Mouse (Mus musculus): ENCODE results near the gene Zfp119b. TPM values are rescaled to one million over a fixed set of nuclear protein-coding genes. Genes with fewer than 3 reads are reported as not detected.

Zfp119b gene
- total RNA-seq (2022): 1 to 10 TPM; 2.9 to 7.1 (median 4.9) TPM

DNA sequence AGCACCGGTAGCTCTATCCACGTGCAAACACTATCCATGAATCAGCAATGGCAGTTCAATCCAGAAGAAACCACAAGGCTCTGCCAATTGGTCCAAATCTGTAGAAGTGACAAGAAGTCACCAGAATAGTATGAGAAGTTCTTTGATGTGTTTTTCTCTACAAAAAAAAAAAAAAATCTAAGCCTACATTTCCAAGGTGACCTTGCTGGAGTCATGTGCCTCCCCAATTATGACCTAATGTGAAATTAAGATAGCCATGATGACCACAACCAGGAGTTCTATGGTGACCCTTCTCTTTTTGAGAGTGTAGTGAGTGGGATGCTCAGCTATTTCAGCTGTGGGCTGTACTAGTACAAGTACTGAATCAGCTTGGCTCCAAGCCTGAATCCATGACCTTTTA lies at the start of gene Zfp119b:
Zfp119b (minus strand) TSS at position 101 of the 400 bp plus-strand sequence.
- no peak for DNase-seq

DNA sequence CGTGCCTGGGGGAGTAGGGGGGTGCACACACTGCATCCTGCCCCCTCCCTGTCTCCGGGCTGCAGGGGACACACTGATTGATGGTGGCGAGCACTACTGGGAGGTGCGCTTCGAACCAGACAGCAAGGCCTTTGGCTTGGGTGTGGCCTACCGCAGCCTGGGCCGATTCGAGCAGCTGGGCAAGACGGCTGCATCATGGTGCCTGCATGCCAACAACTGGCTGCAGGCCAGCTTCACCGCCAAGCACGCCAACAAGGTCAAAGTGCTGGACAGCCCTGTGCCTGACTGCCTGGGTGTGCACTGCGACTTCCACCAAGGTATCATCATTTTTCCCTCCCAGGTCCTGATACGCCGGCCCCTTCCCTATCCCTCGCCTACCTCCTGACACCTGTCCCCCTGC lies 46.7 kb upstream of the Zfp119b start:
- peak; percentile 71 for DNase-seq

DNA sequence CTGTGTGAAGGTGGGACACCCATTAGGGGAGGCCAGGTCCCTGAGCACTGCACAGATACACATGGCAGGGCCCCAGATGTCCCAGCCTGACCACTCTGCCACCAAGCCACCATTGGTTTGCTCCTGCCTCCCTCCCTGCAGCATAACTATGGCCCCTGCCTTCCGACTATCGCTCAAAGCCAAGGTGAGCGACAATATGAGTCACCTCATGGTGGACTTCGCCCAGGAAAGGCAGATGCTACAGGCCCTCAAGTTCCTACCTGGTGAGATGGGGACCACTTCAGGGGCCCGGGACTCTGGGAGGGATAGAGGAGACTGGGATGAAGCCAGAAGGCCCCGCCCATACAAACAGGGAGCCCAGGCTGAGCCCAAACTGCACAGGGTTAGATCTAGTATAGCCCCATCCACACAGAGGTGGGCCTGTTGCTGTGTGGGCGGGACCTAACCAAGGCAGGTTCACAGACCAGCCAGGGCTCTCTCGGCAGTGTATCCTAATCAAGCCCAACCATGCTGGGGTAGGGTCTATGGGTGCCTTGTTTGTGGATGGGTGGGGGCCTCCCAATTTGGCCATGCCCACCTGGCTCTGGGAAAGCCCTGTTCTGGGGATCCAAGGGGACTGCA lies 41.1 kb upstream of the Zfp119b start:
- DNase-seq: no peak

DNA sequence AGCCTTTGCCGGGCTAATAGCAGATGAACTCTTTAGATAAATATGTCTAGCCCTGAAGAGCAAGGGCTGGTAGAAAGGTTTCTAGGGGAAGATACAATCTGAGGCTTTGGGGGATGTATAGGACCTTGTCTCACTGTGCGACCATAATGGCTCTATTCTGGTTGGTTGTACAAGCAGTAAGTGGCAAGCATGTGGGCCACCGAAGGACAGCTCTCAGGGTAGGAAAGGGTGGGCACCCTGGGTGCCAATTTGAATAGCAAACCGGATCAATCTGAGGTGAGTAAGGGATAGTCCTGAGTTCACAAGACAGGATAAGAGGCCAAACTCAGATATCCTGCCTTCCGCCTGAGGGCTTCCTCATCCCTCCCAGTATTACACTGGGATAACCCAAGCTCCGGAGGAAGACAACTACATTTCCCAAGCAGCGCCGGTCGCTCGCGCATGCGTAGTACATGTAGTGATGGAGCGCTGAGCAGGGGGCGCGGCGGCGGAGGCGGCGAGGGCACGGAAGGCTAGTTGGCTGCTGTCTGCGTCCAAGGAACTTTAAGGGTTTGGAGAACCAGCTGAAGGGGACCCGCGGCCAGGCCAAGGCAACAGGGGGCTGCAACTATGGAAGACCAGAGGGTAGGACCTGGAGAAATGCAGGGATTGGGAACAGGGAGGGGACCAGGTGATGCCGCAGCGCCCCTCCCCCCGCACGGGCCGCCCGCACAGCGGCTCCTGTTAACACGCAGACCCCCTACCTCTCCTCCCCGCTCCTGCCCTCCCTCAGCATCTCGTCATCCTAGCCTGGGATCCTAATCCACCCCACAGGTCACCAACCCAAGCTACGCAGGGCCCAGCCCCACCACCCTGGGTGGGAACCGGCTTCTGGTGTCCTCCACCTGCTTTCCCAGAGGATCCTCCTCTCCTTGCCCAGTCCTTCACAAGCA lies 37.0 kb upstream of the Zfp119b start, which contains the start of gene Fsd1:
Fsd1 (plus strand) TSS at position 480 of the 932 bp plus-strand sequence.
- DNase-seq: no peak

DNA sequence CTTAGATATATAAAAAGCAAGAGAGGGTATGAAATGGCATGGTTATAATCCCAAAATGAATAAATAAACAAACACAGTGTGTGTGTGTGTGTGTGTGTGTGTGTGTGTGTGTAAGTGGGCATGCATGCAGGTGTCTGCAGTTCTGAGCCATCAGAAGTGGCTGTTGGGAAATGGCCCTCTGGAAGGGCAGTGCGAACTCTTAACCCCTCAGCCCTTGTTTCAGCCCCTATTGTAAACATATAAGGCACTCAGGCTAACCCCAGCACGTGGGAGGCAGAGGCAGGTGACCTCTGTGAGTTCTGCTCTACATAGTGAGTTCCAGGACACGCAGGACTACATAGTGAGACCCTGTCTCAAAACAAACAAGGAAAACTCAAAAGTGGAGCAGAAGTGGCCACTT lies 28.0 kb upstream of the Zfp119b start:
- DNase-seq: no peak

DNA sequence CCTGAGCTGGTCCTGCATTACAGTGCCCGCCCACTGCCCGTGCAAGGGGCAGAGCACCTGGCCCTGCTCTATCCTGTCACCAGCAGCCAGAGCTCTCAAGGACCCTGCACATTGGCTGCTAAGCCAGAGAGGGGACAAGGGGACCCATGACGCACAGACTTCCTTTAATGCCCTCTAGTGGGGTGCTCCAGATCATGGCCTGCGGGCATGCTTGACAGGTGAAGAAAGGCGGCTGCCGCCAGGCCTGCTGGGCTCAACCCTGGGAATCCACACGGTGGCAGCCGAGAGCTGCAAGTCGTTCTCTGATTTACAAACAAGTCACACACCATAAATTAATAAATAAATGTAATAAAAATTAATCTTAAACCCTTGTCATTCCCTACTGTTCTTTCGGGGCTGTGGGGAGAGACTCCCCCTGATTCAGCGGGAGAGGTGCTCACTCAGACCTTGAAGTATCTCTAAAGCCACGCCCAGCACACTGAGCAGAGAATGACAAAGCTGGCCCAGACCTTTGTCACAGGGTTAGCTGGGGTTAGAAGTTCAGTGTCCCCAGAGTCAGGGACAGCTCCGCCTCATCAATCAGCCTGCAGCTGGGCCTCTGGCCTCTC lies 27.1 kb upstream of the Zfp119b start:
- peak; percentile 66 for DNase-seq

DNA sequence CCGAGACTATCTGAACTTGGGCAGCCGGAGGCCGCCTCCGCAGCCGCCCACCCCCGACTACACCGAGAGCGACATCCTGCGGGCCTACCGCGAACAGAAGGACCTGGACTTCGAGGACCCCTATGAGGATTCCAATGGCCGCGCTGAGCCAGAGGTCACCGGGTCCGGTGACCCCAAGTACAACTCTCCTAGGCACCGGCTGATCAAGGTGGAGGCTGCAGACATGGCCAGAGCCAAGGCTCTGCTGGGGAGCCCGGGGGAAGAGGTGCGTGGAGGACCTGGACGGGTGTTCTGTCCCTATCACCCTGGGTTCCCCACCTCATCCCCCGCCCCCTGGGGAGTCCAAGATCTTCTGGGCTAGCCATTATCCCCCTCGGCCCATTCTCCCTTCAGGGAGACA lies 22.2 kb upstream of the Zfp119b start:
- no peak for DNase-seq

DNA sequence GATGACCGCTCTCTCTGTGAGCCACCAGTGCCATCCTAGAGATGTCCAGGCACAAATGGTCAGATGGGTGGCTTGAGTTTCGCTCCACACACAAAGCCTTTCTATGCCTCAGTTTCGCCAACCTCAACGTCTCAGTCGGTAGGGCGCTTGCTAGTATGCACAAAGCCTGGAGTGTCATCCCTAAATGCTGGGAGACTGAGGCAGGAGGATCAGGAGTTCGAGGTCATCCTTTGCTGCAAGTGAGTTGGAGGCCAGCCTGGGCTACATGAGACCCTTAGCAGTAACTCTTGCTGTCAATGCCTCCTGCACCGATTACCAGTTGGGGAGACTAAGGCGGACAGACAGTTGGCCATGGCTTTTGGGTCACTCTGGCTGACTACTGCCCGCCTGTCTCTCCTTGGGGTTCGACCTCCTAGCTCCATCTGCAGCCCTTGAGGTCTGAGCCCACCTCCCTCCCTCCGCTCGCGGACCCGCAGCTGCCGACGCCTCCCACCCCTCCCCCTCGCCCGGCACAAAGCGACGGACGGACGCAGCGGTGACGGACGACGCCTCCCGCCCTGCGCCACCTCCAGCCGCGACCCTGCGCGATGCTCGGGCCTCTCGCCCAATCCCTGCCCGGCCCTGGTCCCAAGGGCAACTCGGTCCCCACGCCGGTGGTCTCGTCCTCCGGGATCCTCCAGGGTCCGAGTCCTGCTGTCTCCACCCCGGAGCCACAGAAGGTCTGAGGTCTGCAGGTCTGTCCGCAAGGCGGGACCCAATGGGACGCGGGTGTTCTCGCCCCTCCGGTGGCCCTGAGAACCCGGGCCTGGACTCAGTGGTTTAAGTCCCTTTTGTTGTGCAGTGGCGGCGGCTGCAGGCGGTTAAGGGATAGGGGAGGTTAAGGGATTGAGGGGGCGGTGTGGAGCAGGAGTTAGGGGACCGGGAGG lies 20.9 kb upstream of the Zfp119b start, which contains the start of gene Shd:
Shd (plus strand) TSS at position 502 of the 926 bp plus-strand sequence.
- DNase-seq: no peak

DNA sequence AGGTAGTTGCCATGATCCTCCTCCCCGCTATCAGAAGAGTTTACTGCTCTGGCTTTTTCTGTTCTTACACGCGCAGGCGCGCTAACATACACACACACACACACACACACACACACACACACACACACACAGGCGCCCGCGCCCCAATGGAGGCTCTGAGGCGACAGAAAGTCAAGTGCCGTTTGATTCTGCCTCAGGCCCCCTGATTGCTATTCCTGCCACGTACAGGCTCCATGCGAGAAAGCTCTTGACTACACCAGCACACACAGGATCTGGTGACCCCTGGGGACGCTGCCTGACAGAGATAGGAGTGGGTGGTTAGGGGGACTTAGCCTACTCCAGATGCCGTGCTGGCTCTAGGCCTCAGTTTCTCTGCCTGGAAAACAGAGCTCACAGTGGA lies 20.3 kb upstream of the Zfp119b start:
- DNase-seq: no peak

DNA sequence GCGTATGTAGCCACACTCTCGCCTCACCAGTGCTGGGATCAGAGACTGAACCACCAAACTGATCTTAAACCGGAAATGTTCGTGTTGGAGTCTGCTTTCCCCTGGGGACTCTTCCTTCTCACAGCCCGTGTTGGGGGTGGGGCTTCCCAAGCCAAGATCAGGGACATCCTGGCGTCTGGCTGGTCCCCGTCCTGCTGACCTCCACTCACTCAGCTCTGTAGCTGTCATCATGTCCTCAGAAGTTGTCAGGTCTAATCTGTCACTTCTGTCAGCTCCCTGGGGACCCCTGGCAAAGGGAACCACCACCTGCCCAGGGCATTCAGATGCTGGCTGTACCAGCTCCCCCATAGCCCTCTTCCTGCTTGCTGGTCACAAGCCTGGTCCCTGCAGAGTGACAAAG lies 18.9 kb upstream of the Zfp119b start:
- no peak for DNase-seq

DNA sequence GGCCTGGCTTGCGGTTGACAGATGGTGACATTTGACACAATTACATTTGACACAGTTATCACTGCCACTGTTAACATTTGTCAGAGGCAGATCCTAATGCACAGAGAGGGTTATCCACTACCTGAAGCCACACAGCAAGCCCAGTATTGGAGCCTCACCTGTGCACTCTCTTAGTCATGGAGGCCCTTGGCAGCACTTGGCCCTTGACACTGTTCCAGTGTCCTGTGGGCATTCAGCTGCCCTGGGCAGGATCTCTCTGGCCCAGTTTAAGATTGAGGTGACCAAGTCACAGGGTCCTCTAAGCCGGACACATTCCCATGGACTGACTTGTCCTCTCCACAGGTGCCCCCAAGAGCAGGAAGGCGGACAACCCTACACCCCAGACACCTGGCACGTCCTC lies 17.9 kb upstream of the Zfp119b start:
- DNase-seq: no peak

DNA sequence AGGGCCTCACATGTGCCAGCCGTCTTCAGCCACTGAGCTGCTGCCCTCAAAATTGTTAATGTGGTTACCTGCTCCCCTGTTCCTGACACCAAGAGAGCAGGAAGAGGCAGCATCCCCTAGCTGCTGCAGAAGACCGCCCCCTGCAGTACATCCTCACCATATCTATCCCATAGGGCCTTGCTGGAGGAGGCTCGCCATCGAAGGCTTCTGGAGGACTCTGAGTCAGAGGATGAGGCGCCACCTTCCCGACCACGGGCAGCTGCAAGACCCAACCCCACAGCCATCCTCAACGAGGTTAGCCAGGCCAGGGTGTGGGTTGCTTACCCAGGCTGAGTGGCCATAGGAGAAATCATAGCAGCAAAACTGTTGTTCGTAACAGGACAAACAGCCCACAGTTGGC lies 15.7 kb upstream of the Zfp119b start:
- DNase-seq: no peak

DNA sequence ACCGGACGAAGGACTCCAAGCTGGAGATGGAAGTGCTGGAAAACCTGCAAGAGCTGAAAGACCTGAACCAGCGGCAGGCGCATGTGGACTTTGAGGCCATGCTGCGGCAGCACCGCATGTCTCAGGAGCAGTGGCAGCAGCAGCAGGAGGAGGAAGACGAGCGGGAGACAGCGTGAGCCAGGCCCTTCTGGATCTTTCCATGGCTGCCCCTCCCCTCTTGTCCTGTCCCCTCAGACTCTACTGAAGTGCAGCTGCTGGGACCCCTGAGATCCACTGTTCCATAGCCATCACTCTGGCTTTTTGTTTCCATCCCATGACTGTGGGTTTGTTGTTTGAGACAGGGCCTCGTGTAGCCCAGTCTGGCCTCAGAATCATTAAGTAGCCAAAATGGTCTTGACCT lies 15.2 kb upstream of the Zfp119b start:
- DNase-seq: no peak

DNA sequence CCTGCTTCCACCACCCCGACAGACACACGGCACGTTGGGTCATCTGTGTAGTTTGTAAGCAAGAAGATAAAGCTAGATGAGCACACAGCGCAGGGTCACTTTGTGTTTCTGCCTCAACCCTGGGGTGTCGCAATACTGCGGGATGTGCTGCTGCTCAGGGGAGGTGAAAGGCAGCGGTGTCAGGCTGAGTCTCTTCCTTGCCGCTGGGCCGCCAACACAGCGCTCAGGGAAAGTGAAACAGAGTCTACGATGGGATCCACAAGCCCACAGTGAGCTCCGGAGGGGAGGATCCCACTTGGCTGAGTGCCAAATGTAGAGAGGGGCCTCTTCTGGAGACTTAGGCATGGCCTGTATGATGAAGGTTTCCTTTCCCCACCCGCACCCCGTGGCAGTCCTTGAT lies 13.9 kb upstream of the Zfp119b start:
- DNase-seq: no peak

DNA sequence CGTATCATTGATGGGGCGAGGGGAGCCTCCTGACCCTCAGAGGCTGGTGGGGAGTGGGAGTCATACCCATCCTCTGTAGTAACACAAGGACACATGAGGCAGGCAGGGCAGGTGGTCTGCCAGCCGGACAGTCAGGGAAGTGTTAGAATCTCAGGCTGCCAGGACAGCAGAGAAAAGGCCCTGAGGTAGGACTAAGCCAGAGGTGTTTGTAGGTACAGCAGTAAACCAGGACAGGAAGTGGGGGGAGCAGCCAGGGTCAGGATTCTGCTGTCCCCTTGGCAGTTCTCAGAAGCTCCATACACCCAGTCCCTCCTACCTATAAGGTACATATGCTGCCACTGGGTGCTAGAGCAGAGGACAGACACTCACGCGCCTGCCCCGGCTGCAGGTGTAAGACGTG lies 12.3 kb upstream of the Zfp119b start:
- no peak for DNase-seq

DNA sequence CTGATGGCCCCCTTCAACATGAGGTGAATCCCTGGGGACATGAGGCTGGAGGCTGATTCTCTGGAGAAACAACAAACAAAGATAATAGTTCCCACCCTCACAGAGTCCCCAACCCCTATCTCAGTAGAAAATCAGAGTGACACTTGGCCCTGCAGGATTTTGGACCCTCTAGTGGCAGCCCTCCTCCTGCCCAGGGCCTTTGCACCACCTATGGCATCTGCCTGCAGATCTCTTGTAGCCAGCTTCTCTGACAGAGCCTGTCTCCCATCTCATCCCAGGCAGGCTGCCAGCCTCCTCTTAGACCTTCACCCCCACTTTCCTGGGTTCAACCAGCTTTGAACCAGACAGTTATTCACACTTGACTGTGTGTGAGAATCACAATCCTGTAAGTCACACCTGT lies 11.5 kb upstream of the Zfp119b start:
- DNase-seq: no peak

DNA sequence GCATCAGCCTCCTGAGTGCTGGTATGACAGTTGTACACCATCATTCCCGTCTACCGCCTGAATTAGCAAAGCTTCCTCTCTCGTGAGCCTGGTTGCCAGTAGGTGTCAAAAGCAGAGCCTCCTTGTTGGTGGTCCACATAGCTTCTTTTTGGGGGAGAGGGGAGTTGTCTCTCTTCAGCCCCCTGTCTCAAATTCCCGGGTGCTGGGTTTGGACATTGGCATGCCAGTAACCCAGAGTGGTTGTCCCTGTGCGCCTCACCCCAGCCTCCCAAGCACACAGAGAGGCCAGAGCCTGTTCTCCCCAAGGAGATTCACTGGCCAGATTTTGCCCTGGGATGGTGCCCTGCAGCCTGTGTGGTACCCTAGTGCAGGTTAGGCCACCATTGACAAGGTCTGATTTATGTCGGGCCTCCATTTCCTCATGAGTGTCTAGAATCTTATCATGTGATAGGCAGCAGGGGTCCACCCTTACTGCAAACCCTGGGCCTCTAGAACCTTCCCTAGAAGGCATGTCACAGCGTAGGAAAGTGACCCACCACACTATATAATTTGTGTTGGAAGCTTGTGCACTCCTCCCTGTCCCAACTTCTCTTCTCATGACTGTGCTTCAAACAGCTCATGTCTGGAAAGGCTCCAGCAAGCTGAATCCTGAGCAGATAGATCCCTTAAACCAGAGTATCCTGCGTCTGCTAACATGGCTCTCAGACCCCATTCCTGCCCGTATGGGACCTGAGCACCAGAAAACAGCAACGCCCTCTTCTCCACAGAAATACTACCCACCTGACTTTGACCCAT lies 10.8 kb upstream of the Zfp119b start:
- no peak for DNase-seq

DNA sequence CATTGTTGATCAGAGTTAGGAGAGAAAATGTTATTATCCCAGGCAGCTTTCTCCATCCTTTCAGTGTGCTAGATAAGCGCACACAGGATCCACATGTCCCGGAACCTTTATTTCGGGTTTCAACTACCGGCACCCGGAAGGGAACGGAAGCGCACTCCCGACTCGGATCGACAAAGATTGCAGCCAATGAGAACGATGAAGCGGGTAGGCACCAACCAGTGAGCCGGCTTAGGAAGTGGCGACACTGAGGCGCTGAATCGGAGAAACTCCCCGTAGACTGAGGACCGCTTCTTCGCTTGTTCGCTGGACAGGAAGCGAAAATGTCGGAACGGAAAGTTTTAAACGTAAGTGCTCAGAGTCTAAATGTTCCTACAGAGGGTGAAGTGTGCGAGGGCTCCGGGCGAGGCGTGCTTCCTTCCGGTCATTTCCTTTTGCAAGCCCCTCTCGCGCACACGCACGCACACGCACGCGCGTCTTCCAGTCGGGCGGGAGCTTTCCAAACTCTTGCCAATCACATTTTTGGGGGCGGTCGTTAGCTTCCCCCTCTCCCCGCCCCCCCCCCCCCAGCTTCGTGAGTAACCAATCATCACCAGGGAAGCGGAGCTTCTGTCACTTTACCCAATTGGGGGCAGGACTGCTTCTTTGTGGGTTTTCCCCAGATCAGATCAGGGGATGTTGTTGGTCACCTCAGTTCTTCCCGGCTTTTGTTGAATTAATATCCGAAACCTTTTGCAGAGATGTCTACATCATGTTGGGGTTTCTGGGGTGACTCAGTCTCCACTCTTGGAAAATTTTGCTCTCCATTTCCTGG lies 9.8 kb upstream of the Zfp119b start, which contains the start of gene Yju2:
Yju2 (plus strand) TSS at position 182 of the 811 bp plus-strand sequence.
- DNase-seq: peak; percentile 90

DNA sequence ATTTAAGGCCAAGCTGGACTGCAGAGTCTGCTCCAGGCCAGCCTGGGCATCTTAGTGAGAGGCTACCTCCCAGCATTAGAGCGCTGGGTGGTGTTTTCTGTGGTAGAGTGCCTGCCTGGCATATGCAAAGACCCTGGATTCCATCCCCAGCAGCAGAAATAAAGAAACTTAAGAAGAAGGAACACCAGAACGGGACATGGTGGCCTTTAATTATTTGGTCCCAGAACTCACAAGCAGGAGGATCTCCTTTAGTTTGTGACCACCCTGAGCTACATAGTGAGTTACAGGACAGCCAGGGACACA lies 9.2 kb upstream of the Zfp119b start:
- no peak for DNase-seq

DNA sequence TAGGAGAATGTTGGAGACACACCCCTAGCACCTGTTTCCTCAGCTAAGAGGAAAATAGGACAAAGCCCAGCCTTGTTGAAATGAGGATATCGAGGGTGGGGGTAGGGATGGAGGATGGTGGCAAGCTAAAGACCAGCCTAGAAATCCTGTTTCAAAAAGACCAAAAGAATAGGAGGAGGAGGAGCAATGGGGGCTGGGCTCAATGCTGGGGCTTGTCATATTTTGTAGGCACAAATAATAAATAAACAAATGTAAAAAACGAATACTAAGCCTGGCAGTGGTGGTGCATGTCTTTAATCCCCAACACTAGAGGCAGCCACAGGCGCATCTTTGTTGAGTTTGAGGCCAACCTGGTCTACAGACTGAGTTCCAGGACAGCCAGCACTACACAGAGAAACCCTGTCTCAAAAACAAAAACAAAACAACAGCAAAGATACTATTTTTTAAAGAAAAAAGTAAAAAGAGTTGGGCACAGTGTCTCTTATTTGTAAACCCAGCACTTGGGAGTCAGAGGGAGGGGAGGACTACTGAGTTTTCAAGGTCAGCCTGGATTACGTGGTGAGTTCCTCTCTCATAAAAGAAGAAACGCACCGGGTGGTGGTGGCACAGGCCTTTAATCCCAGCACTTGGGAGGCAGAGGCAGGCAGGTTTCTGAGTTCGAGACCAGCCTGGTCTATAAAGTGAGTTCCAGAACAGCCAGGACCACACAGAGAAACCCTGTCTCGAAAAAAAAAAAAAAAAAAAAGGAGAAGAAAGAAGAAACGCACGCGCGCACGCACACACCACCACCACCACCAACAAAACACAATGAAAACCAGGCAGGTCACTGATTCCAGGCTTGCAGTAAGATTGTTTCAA lies 8.7 kb upstream of the Zfp119b start:
- DNase-seq: no peak
